In the genomic region with DNA sequence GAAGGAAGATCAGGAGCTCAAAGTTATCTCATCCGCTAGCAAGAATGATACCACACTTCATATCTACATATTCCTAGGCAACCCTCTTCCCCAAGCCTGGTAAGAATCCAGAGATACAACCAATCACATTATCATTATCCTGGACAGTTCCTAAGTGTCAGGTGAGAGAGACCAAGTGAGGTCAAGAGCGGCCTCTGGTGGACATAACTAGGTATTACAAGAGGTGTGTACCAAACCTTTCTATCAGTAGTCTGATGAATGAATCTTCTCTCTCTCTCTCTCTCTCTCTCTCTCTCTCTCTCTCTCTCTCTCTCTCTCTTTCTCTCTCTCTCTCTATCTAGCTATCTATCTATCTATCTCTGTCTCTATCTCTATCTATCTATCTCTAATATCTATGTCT, we compare ENCODE assay signal across 8 mouse cellular contexts. TPM values are rescaled to one million over a fixed set of nuclear protein-coding genes. Genes with fewer than 3 reads are reported as not detected.
DNase-seq lines count a peak whose midpoint lies in the region; ATAC-seq and TF ChIP-seq lines count a peak whose summit lies in the region.

No protein-coding gene starts in this region.

- H3K4me2 ChIP-seq in heart, embryonic 11.5 days = no peak overlapping the region
- H3K4me2 ChIP-seq in forebrain, embryonic 15.5 days (replicated peaks) = no peak overlapping the region

- H3K4me1 ChIP-seq in heart, adult 2 months (ENCODE audit: control insufficient read depth, insufficient read depth, low read length) = no peaks in the 10 kb centered on the region; the same call in 1 of the 2 replicates
- no peaks in the 10 kb centered on the region for H3K4me1 ChIP-seq in heart, embryonic 11.5 days (ENCODE audit: control insufficient read depth, insufficient read depth, low read length)
- H3K4me1 ChIP-seq in forebrain, embryonic 15.5 days = no peaks in the 10 kb centered on the region

- H3K4me3 ChIP-seq in heart, adult 2 months = no peak overlapping the region
- H3K4me3 ChIP-seq in heart, embryonic 11.5 days (ENCODE audit: low read depth, low read length) = no peak overlapping the region
- H3K4me3 ChIP-seq in forebrain, embryonic 15.5 days = no peak overlapping the region

- no peak for TF ChIP-seq POLR2A in heart, adult 2 months (IDR thresholded peaks at IDR 0.05; ENCODE audit: insufficient read depth, low read depth, low read length)

- no peak overlapping the region for H3K27ac ChIP-seq in heart, adult 2 months
- no peak overlapping the region for H3K27ac ChIP-seq in heart, embryonic 11.5 days (ENCODE audit: low read depth, low read length)
- no peak overlapping the region for H3K27ac ChIP-seq in forebrain, embryonic 15.5 days (replicated peaks)

- no peaks in the 10 kb centered on the region for H3K9me3 ChIP-seq in heart, embryonic 11.5 days (replicated peaks; ENCODE audit: control insufficient read depth, low read length)
- no peaks in the 10 kb centered on the region for H3K9me3 ChIP-seq in forebrain, embryonic 15.5 days

- H3K36me3 ChIP-seq in heart, adult 2 months (ENCODE audit: control insufficient read depth, insufficient read depth, low read length) = no peaks in the 10 kb centered on the region
- no peaks in the 10 kb centered on the region for H3K36me3 ChIP-seq in heart, embryonic 11.5 days (ENCODE audit: control insufficient read depth, insufficient read depth, low read length)
- H3K36me3 ChIP-seq in forebrain, embryonic 15.5 days = no peaks in the 10 kb centered on the region

- no peaks in the 10 kb centered on the region for H3K79me2 ChIP-seq in heart, adult 2 months (replicated peaks; ENCODE audit: control insufficient read depth, insufficient read depth, low read length)

- no peak for ATAC-seq in heart, embryonic 11.5 days (replicated peaks; ENCODE audit: insufficient number of reproducible peaks, low FRiP score, low TSS enrichment)
- no peak for ATAC-seq in forebrain, embryonic 15.5 days (replicated peaks)

- no peak for DNase-seq in heart, adult 2 months
- DNase-seq in right cerebral cortex, adult 18-20 months = peak; percentile 36
- DNase-seq in right cerebral cortex, postnatal 4 days = no peak
- DNase-seq in c-Kit-positive CD71-positive TER-119-negative erythroid progenitor cells, embryonic 14.5 days (ENCODE audit: low read depth) = peak; percentile 48
- DNase-seq in kidney, postnatal 14 days = peak; percentile 57
- DNase-seq in retina, postnatal 1 day = peak; percentile 70

- peak; percentile 76 for TF ChIP-seq CTCF in heart, adult 2 months (IDR thresholded peaks at IDR 0.05)

- WGBS in heart, adult 2 months = 5% methylated on average over 2 of the region's 2 CpGs
- 6% methylated on average over 2 of the region's 2 CpGs for WGBS in heart, embryonic 11.5 days (ENCODE audit: insufficient replicate concordance)
- 9% methylated on average over 2 of the region's 2 CpGs for WGBS in forebrain, embryonic 15.5 days

- intact Hi-C loops in heart, adult 2 months (cut with DNase I) = loop anchor here (5.0 kb wide), 1 partner anchor 524 kb away; no protein-coding TSS in a partner anchor

- no peaks in the 10 kb centered on the region for H3K27me3 ChIP-seq in heart, adult 2 months (ENCODE audit: control insufficient read depth, insufficient read depth, low read length)
- no peaks in the 10 kb centered on the region for H3K27me3 ChIP-seq in heart, embryonic 11.5 days (ENCODE audit: control insufficient read depth, insufficient read depth, low read length)
- H3K27me3 ChIP-seq in forebrain, embryonic 15.5 days = no peaks in the 10 kb centered on the region

- TF ChIP-seq EP300 in heart, adult 2 months (IDR thresholded peaks at IDR 0.05; ENCODE audit: insufficient read depth, low read depth, low read length) = no peak

- no peak overlapping the region for H3K9ac ChIP-seq in heart, adult 2 months (ENCODE audit: low read depth, low read length)
- H3K9ac ChIP-seq in heart, embryonic 11.5 days (ENCODE audit: low read depth, low read length) = no peak overlapping the region
- no peak overlapping the region for H3K9ac ChIP-seq in forebrain, embryonic 15.5 days (replicated peaks)

RNA-seq across cellular contexts. Expression of gene Marc1, which starts 20.0 kb away (rescaled TPM):
- total RNA-seq in heart, adult 2 months (2021) = not detected
- polyA plus RNA-seq in heart, adult 2 months (2012; rRNA removed) = 0.20 and 0.41 TPM in 2 replicates
- 0.07 TPM in 1 of 2 replicates, not detected in the other for polyA plus RNA-seq in heart, embryonic 11.5 days (2014; fragmentation: Nextera tagmentation; extraction: Ambion mirVana)
- not detected in 2 replicates for polyA plus RNA-seq in forebrain, embryonic 15.5 days (2015; fragmentation: Nextera tagmentation; extraction: Ambion mirVana)

RNA-seq across cellular contexts. Expression of gene Marc2, which starts 55.1 kb away (rescaled TPM):
- total RNA-seq in heart, adult 2 months (2021) = 100 to 1,000 TPM; 106 to 146 TPM
- polyA plus RNA-seq in heart, adult 2 months (2012; rRNA removed) = 41.6 and 56.6 TPM in 2 replicates
- polyA plus RNA-seq in heart, embryonic 11.5 days (2014; fragmentation: Nextera tagmentation; extraction: Ambion mirVana) = 97.0 and 104 TPM in 2 replicates
- polyA plus RNA-seq in forebrain, embryonic 15.5 days (2015; fragmentation: Nextera tagmentation; extraction: Ambion mirVana) = 107 and 109 TPM in 2 replicates

RNA-seq across cellular contexts. Expression of gene Hlx, which starts 58.7 kb away (rescaled TPM):
- total RNA-seq in heart, adult 2 months (2021) = 10 to 100 TPM in 1 of 2 experiments, 1 to 10 TPM in 1; 7.6 to 10.8 TPM
- 8.8 and 11.4 TPM in 2 replicates for polyA plus RNA-seq in heart, adult 2 months (2012; rRNA removed)
- 5.0 and 7.0 TPM in 2 replicates for polyA plus RNA-seq in heart, embryonic 11.5 days (2014; fragmentation: Nextera tagmentation; extraction: Ambion mirVana)
- polyA plus RNA-seq in forebrain, embryonic 15.5 days (2015; fragmentation: Nextera tagmentation; extraction: Ambion mirVana) = 1.1 and 1.5 TPM in 2 replicates

Comparison
In these comparisons a context has a peak if more than half of its experiments do, and no peak if none do; other contexts are left out.
1. DNase-seq: peak in right cerebral cortex, adult 18-20 months (single experiment), c-Kit-positive CD71-positive TER-119-negative erythroid progenitor cells, embryonic 14.5 days (single experiment), kidney, postnatal 14 days (single experiment) and retina, postnatal 1 day (single experiment); none in heart, adult 2 months (0 of 2) and right cerebral cortex, postnatal 4 days (single experiment).